Mouse (Mus musculus) E14TG2a.4 (cell line): Measurements from ENCODE around the gene Gnb2.

ENCODE experiments used
- CTCF ChIP-seq: conservative IDR thresholded peaks from 2 replicates; pipeline ENCODE4 v1.5.1; 2014; ENCODE audit warnings: low read length
- NANOG ChIP-seq: IDR thresholded peaks from 2 replicates; pipeline ENCODE4 v1.6.1; 2014; ENCODE audit warnings: borderline replicate concordance, low read length, mixed read lengths
- POU5F1 ChIP-seq: IDR thresholded peaks from 2 replicates; pipeline ENCODE4 v1.6.1; 2014; ENCODE audit warnings: low read length, borderline replicate concordance

DNA sequence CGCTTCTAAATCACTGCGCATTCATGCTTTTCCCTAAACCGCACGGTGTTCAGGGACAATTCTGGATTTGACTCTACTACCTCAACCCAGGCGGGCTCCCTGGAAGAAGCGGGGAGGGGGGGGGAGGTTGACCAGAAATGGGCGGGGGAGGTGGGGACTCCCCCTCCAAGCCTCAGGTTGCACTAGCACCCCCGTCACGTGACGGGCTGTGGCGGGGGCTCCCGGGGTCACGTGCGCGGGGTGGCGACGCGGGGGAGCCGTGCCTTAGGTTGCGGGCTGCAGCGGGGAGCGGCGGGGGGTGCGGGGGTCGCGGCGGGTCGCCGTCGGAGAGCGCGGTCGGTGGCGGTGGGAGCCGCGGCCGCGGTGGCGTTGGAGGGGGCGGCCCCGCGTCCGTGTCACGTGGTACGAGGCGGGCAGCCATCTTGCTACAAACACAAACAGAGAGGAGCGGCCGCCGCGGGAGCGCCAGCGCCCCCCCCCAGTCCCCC, 23.3 kb downstream of the Gnb2 start:
- TF ChIP-seq CTCF, result no peak
- no peak for TF ChIP-seq POU5F1
- no peak for TF ChIP-seq NANOG
